Mouse (Mus musculus) small intestine, adult 10 weeks (tissue): ENCODE data around the gene Tnrc18. TPM values are rescaled to one million over a fixed set of nuclear protein-coding genes. Genes with fewer than 3 reads are reported as not detected.

Source experiments
- polyA plus RNA-seq: library from polyadenylated mRNA; stranded (reverse); fragments of 350-450 nt; fragmentation: Illumina TruSeq; extraction: RNeasy Lipid Tissue Mini Kit (QIAGEN cat#74804); gene quantifications from one replicate; pipeline ENCODE4 v1.2.3, GENCODE M21; 2014; ENCODE audit warnings: low replicate concordance

Tnrc18 gene
- polyA plus RNA-seq, result 0.48 TPM

GRCm38 (mm10) chr5:142817524-142818434 lies at the start of gene Tnrc18:
TSS of gene Tnrc18 (minus strand) at chr5:142817662.

GRCm38 (mm10) chr5:142692248-142692647 lies 125.2 kb downstream of the Tnrc18 start, which contains the start of gene Slc29a4:
TSS of gene Slc29a4 (plus strand) at chr5:142692512.

Other genes with a start within 250 kb of the Tnrc18 start
- gene Mmd2, start 208.9 kb downstream of the Tnrc18 start, polyA plus RNA-seq, result 0.11 TPM
- 9.2 TPM for gene Wipi2, start 190.0 kb downstream of the Tnrc18 start, polyA plus RNA-seq
- gene Slc29a4, start 125.2 kb downstream of the Tnrc18 start, polyA plus RNA-seq, result not detected
- gene Fbxl18, start 77.8 kb upstream of the Tnrc18 start, polyA plus RNA-seq, result 1.3 TPM
- gene Actb, start 89.1 kb upstream of the Tnrc18 start, polyA plus RNA-seq, result 3,596 TPM
- not detected for gene Fscn1, start 142.7 kb upstream of the Tnrc18 start, polyA plus RNA-seq